Mouse (Mus musculus) liver, adult 10 weeks (tissue): ENCODE results near the gene C87499. TPM values are rescaled to one million over a fixed set of nuclear protein-coding genes. Genes with fewer than 3 reads are reported as not detected.

Experiments
- polyA plus RNA-seq: library from polyadenylated mRNA; stranded (reverse); fragments of 350-450 nt; fragmentation: Illumina TruSeq; extraction: RNeasy Lipid Tissue Mini Kit (QIAGEN cat#74804); gene quantifications from one replicate; pipeline ENCODE4 v1.2.3, GENCODE M21; 2014; ENCODE audit warnings: low read depth, low replicate concordance

Gene C87499
- polyA plus RNA-seq, result not detected

DNA sequence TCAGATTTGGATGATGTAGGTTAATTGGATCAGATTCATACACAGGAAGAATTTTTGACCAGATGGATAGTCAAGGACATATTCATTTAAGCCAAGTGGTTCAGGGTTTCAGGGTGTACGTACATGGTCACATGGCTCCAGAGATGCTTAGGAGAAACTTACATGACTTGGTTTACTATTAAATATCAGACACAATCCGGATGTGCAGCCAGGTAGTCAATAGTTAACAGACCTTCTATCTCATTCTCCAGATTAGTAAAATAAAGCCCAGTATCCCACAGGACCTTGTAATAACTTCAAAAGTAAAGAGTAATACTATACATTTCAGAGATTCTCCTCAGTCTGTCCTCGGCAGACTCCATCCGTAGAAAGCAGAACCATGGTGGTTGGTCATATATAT lies at the start of gene C87499:
TSS of gene C87499 (minus strand) at position 101 of the 400 bp plus-strand sequence.

DNA sequence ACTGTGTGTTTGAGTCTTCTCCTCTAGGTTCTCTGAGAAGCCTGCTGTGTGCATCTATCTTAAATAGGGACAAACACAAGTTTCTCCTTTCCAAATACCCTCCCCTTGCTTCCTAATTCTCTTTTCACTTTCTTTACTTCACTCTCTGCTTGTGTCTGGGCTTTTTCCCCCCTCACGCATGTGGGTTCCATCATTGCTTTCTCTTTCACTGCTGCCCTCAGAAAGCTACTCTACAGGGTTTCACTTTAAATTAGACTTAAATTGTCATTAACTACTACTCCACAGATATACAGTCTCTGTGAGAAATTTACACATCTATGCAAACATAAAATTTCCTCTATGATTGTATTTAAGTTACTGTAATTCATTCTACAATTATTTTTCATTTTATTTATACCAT lies 49.6 kb upstream of the C87499 start, which contains the start of gene Ifna2:
TSS of gene Ifna2 (minus strand) at position 101 of the 400 bp plus-strand sequence.

GRCm38 (mm10) chr4:88676824-88677223 lies 42.6 kb upstream of the C87499 start, which contains the start of gene Ifna16:
TSS of gene Ifna16 (minus strand) at chr4:88676924.

GRCm38 (mm10) chr4:88644359-88644758 lies 10.1 kb upstream of the C87499 start, which contains the start of gene Ifna13:
TSS of gene Ifna13 (minus strand) at chr4:88644459.

GRCm38 (mm10) chr4:88603276-88603675 lies 30.9 kb downstream of the C87499 start, which contains the start of gene Ifna12:
TSS of gene Ifna12 (minus strand) at chr4:88603376.

DNA sequence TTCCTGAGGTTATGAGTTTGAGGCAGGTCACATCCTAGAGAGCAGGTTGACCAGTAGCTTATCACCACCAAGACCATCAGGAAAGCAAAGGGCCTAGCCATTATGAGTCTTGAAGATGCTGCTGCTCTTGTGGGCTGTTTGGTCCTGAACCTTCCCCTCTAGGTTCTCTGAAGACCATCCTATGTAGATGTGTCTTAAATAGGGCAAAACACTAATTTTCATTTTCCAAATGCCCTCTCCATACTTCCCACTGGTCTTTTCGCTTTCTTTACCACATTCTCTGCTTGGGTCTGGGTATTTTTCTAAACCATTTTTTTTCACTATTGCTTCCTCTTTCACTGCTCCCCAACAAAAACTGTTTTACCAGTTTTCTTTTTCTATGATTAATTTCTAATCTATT lies 41.9 kb downstream of the C87499 start, which contains the start of gene Ifna9:
TSS of gene Ifna9 (minus strand) at position 101 of the 400 bp plus-strand sequence.

Other genes starting within 250 kb of the C87499 start
- 3.2 TPM for gene Hacd4, start 195.5 kb downstream of the C87499 start, polyA plus RNA-seq
- not detected for gene Ifnb1, start 111.6 kb downstream of the C87499 start, polyA plus RNA-seq
- gene Ifna15, start 76.2 kb downstream of the C87499 start, polyA plus RNA-seq, result not detected
- not detected for gene Ifna14, start 62.6 kb downstream of the C87499 start, polyA plus RNA-seq
- gene Ifna9, start 42.0 kb downstream of the C87499 start, polyA plus RNA-seq, result not detected
- gene Ifna12, start 31.0 kb downstream of the C87499 start, polyA plus RNA-seq, result not detected
- not detected for gene Ifna13, start 10.0 kb upstream of the C87499 start, polyA plus RNA-seq
- gene Ifna16, start 42.5 kb upstream of the C87499 start, polyA plus RNA-seq, result not detected
- not detected for gene Ifna2, start 49.5 kb upstream of the C87499 start, polyA plus RNA-seq
- not detected for gene Ifnab, start 56.9 kb upstream of the C87499 start, polyA plus RNA-seq
- not detected for gene Gm26566, start 87.4 kb upstream of the C87499 start, polyA plus RNA-seq
- gene Klhl9, start 88.1 kb upstream of the C87499 start, polyA plus RNA-seq, result 58.1 TPM
- gene Gm13271, start 120.5 kb upstream of the C87499 start, polyA plus RNA-seq, result not detected
- not detected for gene Gm13283, start 125.7 kb upstream of the C87499 start, polyA plus RNA-seq
- gene Gm13290, start 139.4 kb upstream of the C87499 start, polyA plus RNA-seq, result not detected
- gene Gm13289, start 142.5 kb upstream of the C87499 start, polyA plus RNA-seq, result not detected
- gene Gm13272, start 145.4 kb upstream of the C87499 start, polyA plus RNA-seq, result not detected
- gene Ifnz, start 147.7 kb upstream of the C87499 start, polyA plus RNA-seq, result not detected
- gene Gm13276, start 151.3 kb upstream of the C87499 start, polyA plus RNA-seq, result not detected
- gene Gm13277, start 154.2 kb upstream of the C87499 start, polyA plus RNA-seq, result not detected
- not detected for gene Gm13278, start 157.1 kb upstream of the C87499 start, polyA plus RNA-seq
- gene Gm13275, start 160.1 kb upstream of the C87499 start, polyA plus RNA-seq, result not detected
- gene Gm13279, start 163.0 kb upstream of the C87499 start, polyA plus RNA-seq, result not detected
- gene Gm13285, start 165.3 kb upstream of the C87499 start, polyA plus RNA-seq, result not detected
- gene Gm13287, start 168.8 kb upstream of the C87499 start, polyA plus RNA-seq, result not detected
- not detected for gene Gm13288, start 171.1 kb upstream of the C87499 start, polyA plus RNA-seq
- gene Ifna7, start 181.8 kb upstream of the C87499 start, polyA plus RNA-seq, result not detected
- not detected for gene Ifna11, start 185.5 kb upstream of the C87499 start, polyA plus RNA-seq
- not detected for gene Ifna6, start 193.0 kb upstream of the C87499 start, polyA plus RNA-seq
- gene Ifna5, start 201.1 kb upstream of the C87499 start, polyA plus RNA-seq, result not detected
- not detected for gene Ifna4, start 207.4 kb upstream of the C87499 start, polyA plus RNA-seq
- gene Ifna1, start 215.7 kb upstream of the C87499 start, polyA plus RNA-seq, result not detected
- gene Ifne, start 245.8 kb upstream of the C87499 start, polyA plus RNA-seq, result not detected